Mouse (Mus musculus) ES-E14 (cell line): Measurements from ENCODE around the gene Nmnat2.

Experiments
- CHD2 ChIP-seq: IDR thresholded peaks from 2 replicates; pipeline ENCODE4 v1.6.1; 2014; ENCODE audit warnings: mild to moderate bottlenecking, low read depth, low read length, inconsistent platforms
- HCFC1 ChIP-seq: IDR thresholded peaks from 2 replicates; pipeline ENCODE4 v1.6.1; 2012; ENCODE audit warnings: low read length, inconsistent platforms, borderline replicate concordance; ENCODE audit not compliant: insufficient read depth
- MAFK ChIP-seq: IDR thresholded peaks from 2 replicates; pipeline ENCODE4 v1.6.1; 2014; ENCODE audit warnings: mild to moderate bottlenecking, low read depth, low read length, inconsistent platforms; ENCODE audit not compliant: insufficient read depth
- ZC3H11A ChIP-seq: IDR thresholded peaks from 2 replicates; pipeline ENCODE4 v1.6.1; 2012; ENCODE audit warnings: low read depth, mild to moderate bottlenecking, inconsistent platforms, low read length, borderline replicate concordance
- ZNF384 ChIP-seq: IDR thresholded peaks from 2 replicates; pipeline ENCODE4 v1.6.1; 2012; ENCODE audit warnings: low read depth, low read length, inconsistent platforms

GRCm38 (mm10) chr1:153136647-153137046, 181.9 kb downstream of the Nmnat2 start:
- TF ChIP-seq CHD2 = no peak
- no peak for TF ChIP-seq MAFK
- TF ChIP-seq ZNF384 = no peak
- no peak for TF ChIP-seq ZC3H11A
- TF ChIP-seq HCFC1 = no peak
